Mouse (Mus musculus) kidney, postnatal 25 days (tissue): Measurements from ENCODE around the gene Cdh15.
A peak's percentile ranks its signal among the peaks of the same experiment; 100 is the strongest.

Experiments used
- DNase-seq, 2 experiments: peaks; one replicate each; pipeline ENCODE4 v3.0.0; 2021; ENCODE audit warnings: mixed read lengths in 2 of 2

Gene Cdh15

DNA sequence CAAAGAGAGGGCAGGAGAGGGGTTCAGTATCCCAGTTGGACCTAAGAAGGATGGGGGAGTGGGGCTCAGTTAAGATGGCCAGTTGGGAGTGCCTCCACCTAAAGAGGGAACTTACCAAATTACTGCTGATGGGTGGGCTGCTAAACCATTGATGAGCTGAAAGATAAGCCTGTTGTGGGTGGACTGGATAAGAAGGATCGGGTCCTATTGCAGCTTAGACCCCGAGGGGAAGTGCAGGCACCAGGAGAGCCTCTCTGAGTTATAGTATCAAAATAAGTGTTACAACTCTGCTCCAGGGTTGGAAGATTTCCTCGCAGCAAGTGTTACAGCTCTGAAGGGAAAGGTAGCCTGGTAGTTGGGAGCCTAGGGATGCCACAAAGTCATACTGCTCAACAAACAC lies 3.6 kb upstream of the Cdh15 start:
- DNase-seq: no peak

DNA sequence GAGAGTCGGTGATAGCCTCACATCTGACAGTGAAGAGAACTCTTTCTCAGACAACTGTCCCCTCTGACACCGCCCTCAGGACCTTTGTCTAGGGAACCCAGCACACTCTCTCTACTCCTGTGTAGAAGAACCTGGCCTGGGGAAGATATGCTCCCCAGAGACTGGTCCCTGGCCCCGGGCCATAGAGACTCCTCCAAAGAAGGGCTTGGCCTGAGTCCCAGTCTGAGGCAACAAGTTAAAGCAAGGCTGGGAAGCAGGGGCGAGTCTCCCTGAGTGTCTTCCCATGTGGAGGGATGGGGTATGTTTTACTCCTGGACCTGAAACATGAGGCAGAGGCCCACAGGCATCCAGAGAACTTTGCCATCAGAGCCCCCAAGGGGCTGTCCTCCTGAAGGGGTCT lies 2.1 kb upstream of the Cdh15 start:
- peak; percentile 27 to 45 for DNase-seq

DNA sequence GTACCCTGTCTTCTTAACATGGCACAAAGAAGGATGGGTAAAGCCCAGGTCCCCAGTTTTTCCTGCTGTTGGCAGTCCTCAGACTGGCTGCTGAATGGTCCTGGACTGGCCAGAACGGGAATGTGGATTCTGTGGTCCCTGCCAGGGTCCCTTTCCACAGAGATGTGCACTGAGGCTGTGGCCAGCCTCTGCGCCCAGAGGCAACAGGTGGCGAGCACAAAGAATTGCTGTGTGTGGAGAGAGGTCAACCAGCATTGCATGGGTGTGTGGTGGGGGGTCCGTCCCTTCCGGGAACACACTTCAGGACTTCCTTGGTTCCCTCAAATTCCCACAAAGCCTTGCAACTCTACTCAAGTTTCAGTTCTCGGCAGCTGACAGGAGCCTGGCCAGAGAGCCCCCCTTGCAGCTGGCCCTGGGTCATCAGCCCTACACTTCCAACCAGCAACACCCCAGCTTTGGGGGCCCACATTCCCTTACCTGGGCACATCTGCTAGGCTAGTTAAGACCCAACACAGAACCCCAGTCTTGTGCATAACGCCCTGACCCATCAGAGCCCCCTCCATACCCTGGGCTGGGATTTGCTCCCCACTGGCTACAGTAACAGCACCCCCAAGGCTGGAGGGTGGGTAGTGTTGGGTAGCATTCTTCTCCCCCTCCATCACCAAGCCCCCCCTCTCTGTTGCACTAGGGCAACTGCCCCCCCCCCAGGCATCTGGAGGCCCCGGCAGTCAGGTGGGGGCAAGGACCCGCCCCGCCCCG lies 1.6 kb downstream of the Cdh15 start:
- DNase-seq: no peak

DNA sequence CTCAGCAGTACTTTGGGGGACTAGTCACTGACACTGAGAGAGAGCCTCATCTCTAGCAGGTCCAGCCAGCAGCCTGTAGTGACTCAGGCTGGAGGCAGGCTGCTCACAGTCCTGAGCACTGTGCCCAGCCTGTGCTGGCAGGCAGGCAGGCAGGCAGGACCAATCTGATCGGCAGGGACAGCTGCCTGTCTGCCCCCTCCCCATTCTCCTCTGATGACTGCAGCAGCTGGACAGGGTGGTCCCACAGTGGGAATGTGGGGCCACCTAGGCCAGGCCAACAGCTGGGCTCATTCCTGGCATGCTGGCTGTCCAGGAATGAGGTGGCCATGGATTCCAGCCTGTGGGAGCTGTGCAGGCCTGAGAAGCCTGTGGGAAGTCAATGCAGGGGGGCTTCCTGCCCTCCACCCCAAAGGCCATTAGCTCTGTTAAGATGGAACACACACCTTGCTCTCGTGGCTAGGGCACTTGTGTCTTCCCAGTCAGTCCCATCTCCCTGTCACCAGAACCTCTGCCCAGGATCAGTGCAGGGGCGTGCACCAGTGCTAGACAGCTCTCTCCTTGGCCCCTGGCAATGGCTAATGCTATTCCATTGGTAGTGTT lies 3.0 kb downstream of the Cdh15 start:
- no peak for DNase-seq

DNA sequence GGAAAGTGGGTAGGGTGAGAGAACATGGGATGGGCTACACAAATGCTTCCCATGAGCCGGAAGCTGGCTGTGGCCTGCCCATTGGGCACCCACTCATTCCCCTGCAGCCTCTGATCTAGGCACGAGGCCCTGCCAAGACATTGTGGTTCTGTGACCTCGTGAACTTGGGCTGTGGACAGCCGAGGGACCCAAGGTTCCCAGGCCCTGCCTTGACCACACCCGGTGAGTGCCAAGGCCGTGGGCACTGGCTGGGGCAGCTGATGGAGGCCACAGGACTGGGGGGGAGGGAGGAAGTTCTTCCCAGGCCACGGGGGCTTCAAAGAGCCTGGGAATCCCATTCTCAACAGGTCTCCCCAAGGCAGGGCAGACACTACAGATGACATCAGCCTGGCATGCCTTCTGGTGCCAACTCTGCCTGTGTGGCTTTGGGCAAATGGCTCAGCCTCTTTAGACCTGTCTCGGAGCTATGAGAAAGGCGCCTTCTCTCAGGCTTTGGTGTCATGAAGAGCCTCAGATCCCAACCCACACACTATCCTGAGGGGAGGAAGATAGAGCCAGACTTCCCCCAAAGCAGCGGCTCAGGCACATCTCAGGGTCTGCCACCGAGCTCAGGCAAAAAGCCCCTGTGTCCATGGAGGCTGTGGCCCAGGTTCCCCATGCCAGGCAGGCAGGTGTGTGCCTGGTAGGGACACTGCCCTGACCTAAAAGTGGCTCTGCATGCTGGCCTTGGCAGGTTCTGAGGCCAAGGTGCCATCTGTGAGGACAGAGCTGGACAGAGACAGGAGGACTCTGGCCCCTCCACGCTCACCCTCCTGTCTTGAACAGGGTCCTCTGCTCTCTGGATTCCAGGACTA lies 4.2 kb downstream of the Cdh15 start:
- DNase-seq: no peak

DNA sequence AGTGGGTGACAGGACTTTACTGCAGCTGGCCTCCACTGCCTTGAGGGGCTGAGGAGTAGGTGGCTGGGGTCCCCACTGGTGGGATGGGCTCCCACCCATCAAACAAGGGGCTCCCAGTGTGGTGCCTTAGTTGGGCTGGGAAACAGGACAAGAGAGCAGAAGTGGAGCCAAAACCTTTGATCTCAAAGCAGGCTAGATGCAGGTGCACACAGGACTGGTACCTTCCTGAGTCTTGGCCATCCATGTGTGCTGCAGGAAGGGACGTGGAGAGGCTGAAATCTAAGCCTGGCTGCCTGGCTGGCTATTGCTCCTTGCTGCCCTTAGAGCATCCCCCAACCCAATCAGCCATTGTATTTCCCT lies 4.8 kb downstream of the Cdh15 start:
- DNase-seq: no peak

DNA sequence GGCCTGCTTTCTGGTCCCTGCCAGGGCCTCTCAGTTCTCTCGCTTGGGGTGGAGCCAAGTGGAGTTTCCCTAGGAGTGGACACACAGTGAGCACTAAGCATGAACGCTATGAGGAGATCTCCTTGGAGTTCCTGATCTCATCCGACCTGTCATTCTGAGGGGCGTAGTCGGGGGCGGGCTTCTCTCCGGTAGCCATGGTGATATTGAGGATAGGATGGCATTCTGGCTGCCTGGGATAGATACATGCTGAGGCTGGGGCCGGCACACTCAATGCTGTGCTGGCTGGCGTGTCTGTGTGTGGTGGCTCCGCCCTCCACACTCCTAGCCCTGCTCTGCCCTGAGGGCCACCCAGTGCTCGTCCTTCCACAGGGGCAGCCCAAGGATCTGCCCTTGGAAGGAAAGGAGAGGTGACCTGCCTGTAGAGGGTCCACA lies 5.6 kb downstream of the Cdh15 start:
- no peak for DNase-seq

DNA sequence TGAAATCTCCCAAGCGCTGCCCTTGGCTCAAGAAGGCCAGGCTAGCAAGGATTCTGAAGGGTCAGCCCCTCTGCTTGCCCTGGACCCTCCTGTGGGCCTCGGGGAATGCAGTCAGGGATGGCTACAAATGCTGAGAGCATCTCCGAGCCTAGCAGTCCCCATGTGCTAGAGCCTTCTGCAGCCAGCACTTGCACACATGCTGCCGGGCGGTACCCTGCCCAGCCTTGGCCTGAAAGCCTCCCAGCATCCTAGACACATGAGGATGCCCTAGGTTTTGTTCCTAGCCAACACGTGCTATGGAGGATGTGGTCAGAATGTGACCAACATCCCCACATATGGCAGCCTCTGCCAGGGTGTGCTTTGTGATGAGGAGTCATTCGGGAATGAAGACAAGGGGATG lies 6.6 kb downstream of the Cdh15 start:
- no peak for DNase-seq

DNA sequence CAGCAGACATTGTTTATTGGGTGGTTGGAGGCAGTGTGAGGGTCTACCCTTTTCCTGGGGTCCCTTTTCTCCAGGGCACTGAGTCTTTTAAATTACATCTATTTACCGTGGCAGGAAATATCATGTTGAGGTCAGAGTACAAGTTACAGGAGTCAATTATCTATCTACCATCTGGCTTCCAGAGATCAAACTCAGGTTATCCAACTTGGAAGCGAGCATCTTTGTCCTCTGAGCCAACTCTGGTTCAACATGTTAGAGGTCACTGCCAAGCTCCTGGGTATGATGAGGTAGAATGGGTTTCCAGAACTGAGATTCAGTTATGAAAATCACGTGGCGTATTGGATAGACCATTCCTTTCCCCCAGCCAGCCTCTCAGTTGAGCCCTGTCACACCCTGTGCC lies 7.4 kb downstream of the Cdh15 start:
- no peak for DNase-seq

DNA sequence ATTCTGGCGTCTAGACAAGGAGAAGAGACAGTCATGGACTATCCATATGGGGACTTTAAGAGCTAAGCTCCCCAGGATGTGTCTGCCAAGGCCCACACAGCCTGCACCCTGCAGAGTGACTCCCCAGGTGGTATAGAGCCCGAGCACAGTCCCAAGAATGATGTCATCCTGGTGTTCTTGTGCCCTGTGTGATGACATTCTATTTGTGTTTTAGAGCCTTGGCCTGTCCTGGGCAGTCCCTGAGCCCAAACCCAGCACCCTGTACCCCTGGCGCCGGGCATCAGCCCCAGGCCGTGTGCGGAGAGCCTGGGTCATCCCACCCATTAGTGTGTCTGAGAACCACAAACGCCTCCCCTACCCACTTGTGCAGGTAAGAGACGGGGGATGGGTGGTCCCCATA lies 8.5 kb downstream of the Cdh15 start:
- DNase-seq: no peak

DNA sequence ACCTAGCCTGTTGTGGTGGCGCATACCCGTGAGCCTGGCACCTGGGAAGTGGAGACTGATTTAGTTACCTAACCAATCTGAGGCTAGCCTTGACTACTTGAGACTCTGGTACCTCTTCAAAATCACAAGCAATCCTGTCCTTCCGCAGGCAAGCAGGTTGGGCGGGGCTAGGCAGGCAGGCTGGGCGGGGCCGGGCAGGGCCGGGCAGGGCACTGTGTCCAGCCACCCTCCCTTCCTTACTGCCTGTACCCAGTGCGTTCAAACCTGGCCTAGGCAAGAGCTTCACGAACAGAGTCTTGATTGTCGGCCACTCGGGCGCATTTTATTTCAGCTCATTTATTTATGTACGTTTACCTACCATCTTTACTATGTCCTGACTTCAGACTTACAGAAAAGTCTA lies 12.1 kb downstream of the Cdh15 start:
- no peak for DNase-seq

DNA sequence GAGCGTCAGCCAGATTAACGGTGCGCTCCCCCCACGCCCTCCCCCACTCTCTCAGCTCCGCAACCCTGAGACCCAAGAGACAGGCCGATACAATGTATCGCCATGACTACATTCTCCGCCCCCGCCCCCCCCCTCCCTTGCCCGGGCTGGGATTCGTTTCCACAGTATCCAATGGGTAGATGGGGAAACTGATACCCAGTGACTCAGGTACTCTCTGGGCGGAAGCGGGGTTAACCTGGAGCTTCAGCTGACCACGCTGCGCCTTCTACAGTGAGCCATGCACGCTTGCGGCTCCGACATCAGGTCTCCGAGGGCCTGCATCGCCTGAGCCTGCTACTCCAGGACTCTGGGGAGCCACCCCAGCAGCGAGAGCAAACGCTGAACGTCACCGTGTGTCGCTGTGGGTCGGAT lies 17.0 kb downstream of the Cdh15 start:
- DNase-seq: no peak

DNA sequence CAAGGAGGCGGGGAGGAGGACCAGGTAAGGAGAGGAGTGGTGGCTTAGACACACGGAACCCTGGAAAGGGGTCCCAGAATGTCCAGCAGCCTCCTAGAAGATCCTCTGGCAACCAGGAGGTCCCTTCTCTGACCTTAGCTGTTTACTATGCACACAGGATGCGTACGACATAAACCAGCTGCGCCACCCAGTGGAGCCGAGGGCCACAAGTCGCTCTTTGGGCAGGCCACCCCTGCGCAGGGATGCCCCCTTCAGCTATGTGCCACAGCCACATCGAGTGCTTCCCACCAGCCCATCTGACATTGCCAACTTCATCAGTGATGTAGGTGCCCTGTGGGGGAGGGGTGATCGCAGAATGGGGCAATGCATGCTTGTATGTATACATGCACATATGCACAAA lies 17.7 kb downstream of the Cdh15 start:
- DNase-seq: no peak

DNA sequence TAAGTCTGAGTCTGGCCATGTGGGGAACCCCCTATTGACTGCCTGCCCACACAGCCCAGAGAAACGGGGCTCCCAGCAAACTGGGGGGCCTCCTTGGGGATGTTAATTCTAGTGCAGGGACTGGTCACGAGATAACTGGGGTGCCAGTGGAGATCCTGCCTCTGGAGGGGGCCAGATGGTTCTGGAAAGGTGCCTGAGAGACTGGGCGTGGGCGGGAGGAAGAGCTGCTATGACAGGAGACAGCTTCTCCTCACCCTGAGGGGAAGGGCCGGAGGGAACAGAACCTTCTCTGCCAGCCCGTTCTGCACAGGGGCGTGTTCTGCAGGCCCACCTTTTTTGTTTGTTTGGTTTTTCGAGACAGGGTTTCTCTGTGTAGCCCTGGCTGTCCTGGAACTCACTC lies 18.5 kb downstream of the Cdh15 start:
- no peak for DNase-seq

DNA sequence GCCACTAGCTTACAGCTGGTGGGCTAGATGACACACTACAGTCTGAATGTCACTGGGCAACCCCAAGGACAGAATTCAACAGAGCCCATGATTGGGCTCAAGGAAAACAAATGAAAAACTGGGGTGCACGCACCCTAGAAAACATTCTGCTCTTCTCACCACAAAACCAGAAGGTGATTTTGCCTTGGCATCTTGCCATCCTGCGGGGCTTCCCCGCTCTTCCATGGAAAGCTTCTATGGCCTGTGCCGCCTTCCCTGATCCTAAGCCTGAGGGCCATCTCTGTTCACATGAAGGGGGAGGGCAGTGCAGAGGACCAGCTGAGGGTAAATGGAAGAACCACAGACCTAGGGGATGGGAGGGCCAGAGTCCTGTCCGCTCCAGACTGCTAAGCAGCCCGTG lies 20.2 kb downstream of the Cdh15 start:
- DNase-seq: no peak

DNA sequence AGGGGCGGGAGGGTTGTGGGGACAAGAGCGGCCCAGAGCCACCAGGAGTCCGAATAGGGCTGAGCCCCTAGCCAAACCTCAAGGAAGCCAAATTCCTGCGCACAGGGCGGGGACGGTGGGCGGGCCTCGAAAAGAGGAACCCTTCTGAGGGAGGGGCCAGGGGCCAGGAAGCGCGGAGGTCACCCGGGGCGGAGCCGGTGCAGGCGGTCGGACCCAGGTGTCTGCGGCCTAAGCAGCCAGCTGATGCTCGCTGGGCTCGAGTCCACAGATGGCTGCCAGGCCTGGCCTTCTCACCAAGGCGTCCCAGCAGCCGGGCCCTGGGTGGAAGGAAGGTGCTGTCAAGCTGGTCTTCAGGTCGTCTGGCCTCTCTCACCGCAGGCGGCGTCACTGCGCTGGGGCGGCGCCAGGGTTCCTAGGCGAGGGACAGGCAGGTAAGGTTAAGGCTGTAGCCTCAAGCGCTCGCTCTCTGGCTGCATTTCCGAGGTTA lies 22.7 kb downstream of the Cdh15 start:
- DNase-seq: peak; percentile 7 to 51

DNA sequence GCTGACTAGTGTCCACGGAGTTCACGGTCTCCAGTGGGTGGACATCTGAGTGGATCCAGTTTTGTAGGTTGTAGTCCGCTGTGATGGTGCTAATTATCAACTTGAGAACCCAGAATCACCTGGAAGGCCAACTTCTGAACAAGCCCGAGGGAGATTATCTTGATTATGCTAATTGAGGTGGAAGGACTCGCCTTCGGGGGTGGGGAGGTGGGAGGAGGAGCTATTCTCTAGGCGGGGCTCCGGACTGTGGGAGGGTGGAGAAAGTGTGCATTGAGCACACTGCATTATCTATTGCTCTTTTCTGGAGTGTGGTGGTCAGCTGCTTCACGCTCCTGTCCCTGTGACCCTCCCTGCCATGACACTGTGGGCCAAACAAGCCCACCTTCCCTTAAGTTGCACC lies 23.9 kb downstream of the Cdh15 start:
- DNase-seq: no peak

DNA sequence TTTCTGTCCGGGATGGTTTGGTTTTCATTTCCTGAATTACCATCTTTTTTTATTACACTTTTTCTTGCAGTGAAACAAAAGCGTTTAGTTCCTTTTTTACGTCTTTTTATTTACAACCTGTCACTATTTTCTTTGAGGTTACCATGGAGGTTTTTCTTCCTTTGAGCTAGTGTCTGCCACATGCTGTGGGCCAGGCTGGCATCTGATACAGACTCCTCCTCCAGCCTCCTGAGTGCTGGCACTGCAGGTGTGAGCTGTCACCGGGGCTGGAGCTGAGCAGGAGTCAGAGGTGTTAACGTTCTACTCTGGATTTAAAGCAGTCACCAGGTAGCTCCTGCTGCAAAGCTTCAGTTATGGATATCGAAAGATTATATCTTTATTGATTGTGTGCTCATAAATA lies 25.4 kb downstream of the Cdh15 start:
- no peak for DNase-seq

DNA sequence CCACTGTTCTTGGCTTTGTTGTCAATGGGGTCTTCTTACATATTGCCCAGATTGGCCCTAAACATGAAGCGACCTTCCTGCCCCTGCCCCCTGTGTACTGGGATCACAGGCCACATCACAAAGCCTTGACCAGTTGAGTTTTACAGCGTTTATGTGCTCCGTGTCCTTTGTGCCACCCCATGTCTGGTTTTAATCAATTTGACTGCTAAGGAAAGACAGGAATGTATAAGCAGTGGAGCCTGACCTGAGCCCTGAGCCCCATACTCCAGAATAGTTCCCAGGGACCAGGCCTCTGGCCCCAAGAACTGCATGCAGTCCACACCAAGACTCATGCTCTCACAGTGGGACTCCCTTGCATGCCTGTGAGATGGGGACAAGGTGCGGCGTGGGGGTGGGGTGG lies 27.4 kb downstream of the Cdh15 start:
- DNase-seq: no peak

DNA sequence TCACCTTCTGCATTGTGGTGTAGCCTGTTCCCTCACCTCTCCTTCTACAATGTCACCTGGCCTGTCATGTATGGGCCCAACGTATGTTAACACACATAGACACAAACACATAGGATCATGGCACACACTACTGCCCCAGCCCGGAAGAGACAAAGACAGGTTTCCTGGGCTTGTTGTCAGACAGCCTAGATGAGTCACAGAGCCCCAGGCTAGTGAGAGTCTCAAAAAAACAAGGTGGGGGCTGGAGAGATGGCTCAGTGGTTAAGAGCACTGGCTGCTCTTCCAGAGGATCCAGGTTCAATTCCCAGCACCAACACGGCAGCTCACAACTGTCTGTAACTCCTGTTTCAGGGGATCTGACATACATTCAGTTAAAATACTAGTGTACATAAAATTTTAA lies 30.5 kb downstream of the Cdh15 start:
- no peak for DNase-seq

DNA sequence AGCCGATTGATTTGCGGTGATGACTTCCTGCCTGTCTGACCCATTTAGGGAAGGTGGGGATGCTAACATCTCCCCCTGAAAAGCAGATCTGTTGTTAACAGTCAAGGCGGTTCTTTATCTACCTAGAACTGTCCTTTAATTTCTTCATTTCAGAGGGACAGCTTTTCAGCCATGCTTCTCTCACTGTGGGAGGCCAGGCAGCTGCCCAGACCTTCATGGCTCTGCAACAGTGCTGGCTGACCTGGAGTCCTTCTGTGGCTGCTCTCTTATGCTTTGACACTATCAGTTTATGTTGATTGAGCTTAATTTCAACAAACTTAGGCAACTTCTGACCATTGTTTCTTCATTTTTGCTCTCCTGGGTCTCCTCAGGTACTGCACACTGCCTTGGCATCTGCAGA lies 32.5 kb downstream of the Cdh15 start:
- no peak for DNase-seq

DNA sequence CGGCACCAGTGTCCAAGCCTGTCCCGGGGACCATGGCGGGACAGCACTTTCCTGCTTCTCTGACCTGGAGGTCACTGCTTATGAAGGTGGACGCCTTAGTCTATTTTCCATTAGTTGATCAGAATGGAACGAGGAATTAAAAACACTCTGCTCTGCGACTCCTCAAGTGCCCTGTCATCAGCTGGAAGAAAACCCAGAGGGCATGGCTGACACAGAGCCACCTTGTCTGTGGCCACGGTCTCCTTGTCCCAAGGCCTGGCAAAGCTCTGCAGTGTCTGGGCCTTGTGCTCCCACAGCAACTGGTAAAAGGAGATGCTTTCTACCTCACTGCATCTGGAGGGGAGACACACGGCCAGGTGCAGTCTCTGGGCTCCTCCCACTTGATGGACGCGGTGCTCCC lies 35.9 kb downstream of the Cdh15 start:
- no peak for DNase-seq

DNA sequence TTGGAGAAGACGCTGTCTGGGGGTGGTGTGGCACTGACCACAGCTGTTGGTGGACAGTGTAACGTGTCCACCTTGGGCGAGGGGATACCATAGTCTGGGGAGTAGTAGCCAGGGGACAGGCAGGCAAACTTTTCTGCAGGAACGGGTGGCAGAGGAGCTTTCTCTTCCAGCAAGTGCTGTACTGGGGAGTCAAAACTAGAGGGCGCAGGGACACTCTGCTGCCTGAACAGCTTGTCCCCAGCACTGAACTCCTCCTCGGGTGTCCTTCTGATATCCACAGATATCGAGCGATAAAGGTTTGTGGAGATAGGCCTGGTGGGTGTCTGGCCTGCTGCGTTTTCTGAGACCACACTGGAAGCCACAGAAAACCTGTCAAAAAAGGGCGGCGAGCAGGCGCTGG lies 43.7 kb downstream of the Cdh15 start:
- DNase-seq: no peak

DNA sequence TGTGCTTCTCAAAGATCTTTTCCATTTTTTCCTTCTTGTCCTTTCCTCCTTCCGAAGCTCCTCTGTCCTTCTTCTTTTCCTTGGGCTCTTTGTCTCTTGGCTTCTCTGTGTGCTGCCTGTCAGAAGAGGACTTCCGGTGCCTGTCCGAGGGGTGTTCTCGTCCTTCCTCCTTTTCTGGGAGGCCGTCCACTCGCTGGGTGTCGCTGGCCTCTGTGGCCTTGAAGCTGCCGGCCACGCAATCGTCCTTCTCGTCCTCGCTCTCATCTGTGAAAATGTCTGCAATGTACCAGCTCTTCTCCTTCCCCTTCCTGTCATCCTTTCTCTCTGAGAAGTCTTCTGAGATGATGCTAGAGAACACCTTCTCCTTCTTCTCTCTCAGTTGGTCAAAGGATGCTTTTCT lies 45.7 kb downstream of the Cdh15 start:
- no peak for DNase-seq
